Mouse (Mus musculus) hindbrain, embryonic 14.5 days (tissue): Measurements from ENCODE around the gene H2-Ob. TPM values are rescaled to one million over a fixed set of nuclear protein-coding genes. Genes with fewer than 3 reads are reported as not detected.
A peak's percentile ranks its signal among the peaks of the same experiment; 100 is the strongest.

Experiments
- ATAC-seq: fragments of 200-750 bp; cut with Nextera tagmentation; 2 replicates; pipeline ENCODE4 v1.8.0; 2017; ENCODE audit warnings: moderate number of reproducible peaks, mild to moderate bottlenecking, moderate TSS enrichment, moderate library complexity; ENCODE audit not compliant: low FRiP score
- DNase-seq: peaks from one replicate; pipeline ENCODE4 v3.0.0-alpha.2; 2015; ENCODE audit warnings: low spot score
- H3K27ac ChIP-seq: fragments of 300-500 bp; sonication (generic); 2 replicates; pipeline ENCODE4 v1.5.1; 2014; ENCODE audit warnings: mild to moderate bottlenecking, moderate library complexity
- H3K27me3 ChIP-seq: fragments of 300-500 bp; sonication (generic); 2 replicates; pipeline ENCODE4 v1.6.1; 2014; ENCODE audit warnings: mild to moderate bottlenecking, low read length, mixed read lengths; ENCODE audit not compliant: control insufficient read depth, insufficient read depth
- H3K36me3 ChIP-seq: fragments of 300-500 bp; sonication (generic); replicated peaks from 2 replicates; pipeline ENCODE4 v1.6.1; 2014; ENCODE audit not compliant: control insufficient read depth, insufficient read depth
- H3K4me1 ChIP-seq: fragments of 300-500 bp; sonication (generic); replicated peaks from 2 replicates; pipeline ENCODE4 v1.6.1; 2014; ENCODE audit warnings: antibody characterized with exemption, low read length, mixed read lengths; ENCODE audit not compliant: control insufficient read depth, insufficient read depth
- H3K4me2 ChIP-seq: fragments of 300-500 bp; sonication (generic); replicated peaks from 2 replicates; pipeline ENCODE4 v1.6.1; 2014; ENCODE audit warnings: mild to moderate bottlenecking, moderate library complexity
- H3K4me3 ChIP-seq: fragments of 300-500 bp; sonication (generic); replicated peaks from 2 replicates; pipeline ENCODE4 v1.5.1; 2014; ENCODE audit warnings: mild to moderate bottlenecking, low read length
- H3K9ac ChIP-seq: fragments of 300-500 bp; sonication (generic); 2 replicates; pipeline ENCODE4 v1.6.1; 2014
- H3K9me3 ChIP-seq: fragments of 300-500 bp; sonication (generic); 2 replicates; pipeline ENCODE4 v1.6.1; 2016; ENCODE audit warnings: low read length; ENCODE audit not compliant: control insufficient read depth
- WGBS: fragments of 180-500 bp; shearing (Covaris S2); extraction: QIAGEN DNeasy Blood & Tissue Kit; methylation state at CpG from one replicate; pipeline ENCODE4 v1.1.7; 2014; 5-methylcytosine and 5-hydroxymethylcytosine counted together
- polyA plus RNA-seq: library from polyadenylated mRNA; unstranded; fragments of >200 nt; fragmentation: Nextera tagmentation; extraction: Ambion mirVana; gene quantifications from 2 replicates; pipeline ENCODE4 v1.2.1, GENCODE M21; 2014

H2-Ob gene
- polyA plus RNA-seq, 1 experiment from 2014 or later = not detected

DNA sequence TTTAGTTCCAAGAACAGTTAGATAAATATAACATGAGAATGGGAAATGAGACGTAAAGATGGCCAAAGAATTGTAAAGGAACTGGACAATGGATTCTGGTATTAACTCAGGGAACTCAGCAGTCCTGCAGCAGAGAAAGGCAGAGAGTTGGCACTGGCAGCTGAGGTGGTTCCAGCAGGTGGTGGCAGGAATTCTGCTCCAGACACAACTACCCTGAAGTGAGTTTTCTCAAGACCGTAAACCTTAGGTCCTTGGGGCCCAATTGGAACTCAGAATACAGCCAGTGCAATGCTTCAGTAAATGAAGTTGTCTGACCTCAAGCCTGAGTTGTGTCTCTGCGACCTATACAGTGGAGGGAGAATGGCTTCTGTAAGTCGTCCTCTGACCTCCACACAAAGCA is 55.5 kb downstream of the H2-Ob start:
- DNase-seq = no peak
- no peak overlapping the region for H3K4me3 ChIP-seq
- ATAC-seq = no peak
- H3K36me3 ChIP-seq = no peaks in the 10 kb centered on the region
- WGBS = 68% methylated on average over 4 of the region's 4 CpGs
- no peak overlapping the region for H3K27ac ChIP-seq
- H3K9ac ChIP-seq = no peak overlapping the region
- no peaks in the 10 kb centered on the region for H3K27me3 ChIP-seq
- H3K9me3 ChIP-seq = no peaks in the 10 kb centered on the region
- no peaks in the 10 kb centered on the region; the same call in 1 of the 2 replicates for H3K4me1 ChIP-seq
- H3K4me2 ChIP-seq = no peak overlapping the region

DNA sequence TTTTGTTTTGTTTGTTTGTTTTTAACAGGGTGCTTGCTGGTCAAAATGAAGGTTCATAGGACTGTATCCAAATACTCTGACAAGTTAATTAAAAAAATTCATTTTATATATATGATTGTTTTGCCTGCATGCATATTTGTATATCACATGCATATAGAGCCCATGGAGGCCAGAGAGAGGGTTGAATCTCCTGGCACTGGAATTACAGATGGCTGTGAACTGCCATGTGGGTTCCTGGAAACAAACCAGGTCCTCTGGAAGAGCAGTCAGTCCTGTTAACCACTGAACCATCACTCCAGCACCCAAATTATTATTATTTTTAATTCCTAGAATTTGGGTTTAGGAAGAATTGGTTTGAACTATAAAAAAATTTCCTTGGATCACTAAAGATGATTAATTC is 56.6 kb downstream of the H2-Ob start:
- H3K9me3 ChIP-seq = no peaks in the 10 kb centered on the region
- no peak overlapping the region for H3K4me3 ChIP-seq
- no peak for ATAC-seq

DNA sequence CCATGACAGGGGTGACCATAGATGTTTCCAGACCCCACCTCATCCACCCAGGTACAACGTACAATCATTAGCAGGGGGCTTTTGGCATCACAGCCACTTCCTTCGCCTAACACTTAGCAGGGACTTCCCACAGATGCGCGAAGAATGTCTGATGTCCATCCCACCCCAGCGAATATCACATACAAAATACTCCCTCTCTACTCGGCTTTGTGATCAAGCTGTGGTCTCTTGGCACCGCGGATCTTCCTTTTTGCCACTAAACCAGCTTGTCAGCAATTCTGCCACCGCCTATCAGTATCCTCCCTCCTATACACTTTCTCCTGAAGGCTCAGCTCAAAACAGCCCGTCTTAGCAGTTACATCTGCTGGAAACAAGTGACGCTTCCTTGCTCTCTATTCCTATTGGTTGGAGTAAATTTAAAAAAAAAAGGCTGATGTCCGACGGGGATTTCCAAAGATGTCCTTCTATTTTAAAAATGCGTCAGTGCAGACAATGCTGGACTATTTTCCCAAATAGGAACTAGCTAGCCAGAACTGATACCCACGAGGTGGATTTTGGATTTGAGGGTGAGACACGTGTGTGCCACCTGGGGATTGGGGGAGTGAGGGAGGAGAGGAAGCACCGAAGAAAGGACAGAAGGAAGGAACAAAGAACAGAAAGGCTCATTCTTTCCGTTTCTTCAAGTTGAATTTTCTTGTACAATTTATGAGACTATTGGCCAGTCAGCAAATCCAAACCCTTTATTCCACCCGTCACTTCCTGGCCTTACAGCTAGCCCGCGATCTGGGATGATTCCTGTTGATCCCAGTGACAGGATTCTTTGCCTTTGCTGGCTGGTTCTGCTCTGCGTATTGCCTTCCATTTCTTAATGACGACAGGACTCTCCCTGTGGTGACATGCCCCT is 57.4 kb downstream of the H2-Ob start:
- Histone ChIP-seq H3K27ac (peak overlapping the region; percentile 61), H3K27me3 (no peaks in the 10 kb centered on the region), H3K9me3 (no peaks in the 10 kb centered on the region), H3K36me3 (no peaks in the 10 kb centered on the region), H3K4me3 (peak overlapping the region; percentile 34), H3K4me2 (peak overlapping the region; percentile 49), H3K9ac (peak overlapping the region; percentile 48), H3K4me1 (no peaks in the 10 kb centered on the region; the same call in 1 of the 2 replicates)
- DNase-seq (peak; percentile 96), ATAC-seq (peak; percentile 87)
- 21% methylated on average over 23 of the region's 23 CpGs for WGBS

More for the DNA sequence above, 56.6 kb downstream of the H2-Ob start:
- H3K27ac ChIP-seq = no peak overlapping the region
- no peaks in the 10 kb centered on the region; the same call in 1 of the 2 replicates for H3K4me1 ChIP-seq
- DNase-seq = no peak
- no peaks in the 10 kb centered on the region for H3K36me3 ChIP-seq
- no peaks in the 10 kb centered on the region for H3K27me3 ChIP-seq
- H3K4me2 ChIP-seq = no peak overlapping the region
- no peak overlapping the region for H3K9ac ChIP-seq

DNA sequence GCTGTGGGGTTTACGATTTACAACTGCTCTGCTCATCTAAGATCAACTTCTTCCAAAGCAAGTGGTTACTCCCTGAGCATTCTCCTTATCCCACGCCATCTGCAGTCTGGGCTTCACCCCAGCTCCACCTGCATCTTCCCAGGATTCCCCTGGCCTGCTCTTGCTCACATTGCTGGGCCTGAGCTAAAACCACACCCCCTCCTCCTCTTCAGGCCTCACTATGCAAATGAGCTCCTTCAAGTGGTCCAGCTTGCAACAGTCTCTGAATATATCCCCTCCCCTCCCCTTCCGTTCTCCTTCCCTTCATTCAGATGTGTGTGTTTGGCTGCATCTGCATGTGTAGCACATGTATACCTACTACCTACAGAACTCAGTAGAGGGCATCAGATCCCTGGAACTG is 60.7 kb downstream of the H2-Ob start:
- Histone ChIP-seq H3K4me2 (no peak overlapping the region), H3K9me3 (no peaks in the 10 kb centered on the region), H3K4me3 (no peak overlapping the region), H3K27me3 (no peaks in the 10 kb centered on the region), H3K27ac (no peak overlapping the region), H3K4me1 (no peaks in the 10 kb centered on the region; the same call in 1 of the 2 replicates), H3K36me3 (no peaks in the 10 kb centered on the region), H3K9ac (no peak overlapping the region)
- no peak for ATAC-seq
- 72% methylated on average over 3 of the region's 3 CpGs for WGBS
- no peak for DNase-seq

DNA sequence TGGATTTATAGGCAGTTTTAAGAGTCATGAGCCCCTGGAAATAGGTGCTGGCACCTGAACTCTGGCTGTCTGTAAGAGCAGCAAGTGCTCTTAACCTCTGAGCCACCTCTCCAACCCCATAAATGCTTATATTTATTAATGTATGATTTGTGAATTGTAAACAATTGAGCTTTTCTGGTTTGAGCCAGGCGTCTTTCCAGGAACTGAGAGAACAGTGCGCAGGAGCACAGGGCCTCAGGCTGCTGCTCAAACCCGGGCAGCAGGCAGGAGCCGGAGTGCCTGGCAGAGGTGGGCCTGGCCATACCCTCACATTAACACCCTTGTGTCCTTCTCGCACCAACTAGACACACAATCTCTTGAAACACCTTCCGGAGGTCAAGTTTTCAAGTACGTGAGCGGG is 61.4 kb downstream of the H2-Ob start:
- H3K27me3 ChIP-seq = no peaks in the 10 kb centered on the region
- 91% methylated on average over 8 of the region's 8 CpGs for WGBS
- H3K27ac ChIP-seq = no peak overlapping the region
- no peaks in the 10 kb centered on the region for H3K36me3 ChIP-seq
- H3K4me1 ChIP-seq = no peaks in the 10 kb centered on the region; the same call in 1 of the 2 replicates
- H3K4me2 ChIP-seq = no peak overlapping the region
- H3K9ac ChIP-seq = no peak overlapping the region
- no peaks in the 10 kb centered on the region for H3K9me3 ChIP-seq
- no peak overlapping the region for H3K4me3 ChIP-seq
- no peak for DNase-seq
- no peak for ATAC-seq

DNA sequence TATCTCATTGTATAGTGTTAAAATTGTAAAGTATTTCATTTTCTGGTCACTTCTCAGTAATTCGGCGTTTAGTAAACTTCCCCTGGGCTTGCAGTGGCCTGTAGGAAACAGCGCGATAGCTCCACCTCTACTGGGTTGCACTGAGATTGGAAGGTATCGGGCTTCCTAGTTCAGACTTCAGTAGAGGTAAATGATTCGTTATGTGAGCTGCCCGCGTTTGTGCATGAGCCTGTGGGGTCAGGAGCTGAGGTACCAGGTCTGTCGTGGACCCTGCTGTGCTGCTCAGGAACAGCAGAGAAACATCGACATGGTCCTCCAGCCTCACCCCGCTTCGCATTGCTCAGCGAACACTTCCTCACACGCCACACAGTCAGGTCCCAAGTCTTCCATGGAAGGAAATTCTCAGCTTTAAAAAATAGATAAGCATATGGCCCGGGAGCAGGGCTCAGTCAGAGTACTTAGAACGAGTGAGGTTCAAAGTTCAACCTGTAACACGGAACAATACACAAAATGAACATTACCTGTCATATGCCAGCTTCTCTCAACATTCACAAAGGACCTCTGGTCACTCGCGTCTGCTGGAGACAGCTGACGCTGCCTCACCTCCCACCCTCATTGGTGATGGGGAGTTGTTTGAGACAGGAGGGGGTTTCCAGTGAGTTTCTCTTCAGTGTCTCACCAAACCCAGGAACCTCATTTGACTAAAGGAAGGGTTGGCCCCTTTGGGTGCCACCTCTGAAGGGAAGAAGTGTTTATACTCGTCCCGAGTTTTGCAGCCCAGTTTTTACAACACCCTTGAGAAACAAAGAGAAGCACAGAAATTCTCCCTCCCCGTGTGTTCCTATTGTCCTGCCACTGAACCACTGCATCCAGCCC is 62.2 kb downstream of the H2-Ob start:
- Histone ChIP-seq H3K27ac (no peak overlapping the region), H3K27me3 (no peaks in the 10 kb centered on the region), H3K36me3 (no peaks in the 10 kb centered on the region), H3K9ac (no peak overlapping the region), H3K9me3 (no peaks in the 10 kb centered on the region), H3K4me2 (no peak overlapping the region), H3K4me1 (no peaks in the 10 kb centered on the region; the same call in 1 of the 2 replicates), H3K4me3 (no peak overlapping the region)
- DNase-seq (no peak), ATAC-seq (no peak)
- WGBS = 75% methylated on average over 23 of the region's 23 CpGs

DNA sequence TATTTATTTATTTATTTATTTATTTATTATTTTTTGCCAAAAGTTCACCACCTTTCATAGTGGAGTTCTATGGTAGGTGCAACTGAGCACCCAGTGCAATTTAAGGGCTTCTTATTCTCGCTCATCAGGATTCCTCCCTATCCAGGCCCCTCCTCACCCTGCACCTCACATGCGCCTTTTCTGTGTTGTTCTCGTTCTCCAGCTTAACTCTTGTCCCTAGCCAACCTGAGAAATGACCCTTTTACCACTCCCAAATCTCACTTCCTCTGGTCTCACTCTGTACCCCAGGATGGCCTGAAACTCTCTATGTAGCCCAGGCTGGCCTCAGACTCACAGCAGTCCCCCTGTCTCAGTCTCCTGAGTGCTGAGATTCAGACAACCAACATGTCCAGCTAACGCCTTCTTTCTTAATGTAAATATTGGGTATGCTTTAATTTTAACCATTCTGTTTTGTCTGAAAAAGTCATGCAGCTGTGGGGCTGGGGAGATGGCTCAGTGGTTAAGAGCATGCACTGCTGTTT is 63.0 kb downstream of the H2-Ob start:
- no peaks in the 10 kb centered on the region for H3K9me3 ChIP-seq
- ATAC-seq (no peak), DNase-seq (no peak)
- no peak overlapping the region for H3K9ac ChIP-seq
- no peak overlapping the region for H3K4me2 ChIP-seq
- WGBS = 92% methylated on average over 4 of the region's 4 CpGs
- H3K27ac ChIP-seq = no peak overlapping the region
- H3K27me3 ChIP-seq = no peaks in the 10 kb centered on the region
- H3K4me3 ChIP-seq = no peak overlapping the region
- H3K4me1 ChIP-seq = no peaks in the 10 kb centered on the region; the same call in 1 of the 2 replicates
- H3K36me3 ChIP-seq = no peaks in the 10 kb centered on the region

DNA sequence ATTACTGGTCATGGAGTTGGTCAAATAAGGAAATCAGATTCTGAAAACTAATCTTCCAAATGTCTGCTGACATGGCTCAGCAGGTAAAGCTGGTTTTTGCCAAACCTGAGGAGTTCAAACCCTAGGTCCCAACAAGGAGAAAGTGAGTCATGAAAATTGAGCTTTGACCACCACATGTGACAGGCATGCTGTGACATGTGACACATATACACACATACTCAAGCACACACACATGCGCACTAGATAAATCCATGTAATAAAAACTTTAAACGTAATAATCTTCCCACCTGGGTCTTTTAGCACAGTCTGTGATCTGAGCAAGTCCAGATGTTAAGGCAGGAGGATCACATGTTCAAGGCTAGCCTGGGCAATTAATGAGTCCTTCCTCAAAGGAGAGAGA is 65.1 kb downstream of the H2-Ob start:
- Histone ChIP-seq H3K9me3 (no peaks in the 10 kb centered on the region), H3K27ac (no peak overlapping the region), H3K4me2 (no peak overlapping the region), H3K4me1 (no peaks in the 10 kb centered on the region), H3K27me3 (no peaks in the 10 kb centered on the region), H3K9ac (no peak overlapping the region), H3K36me3 (no peaks in the 10 kb centered on the region), H3K4me3 (no peak overlapping the region)
- ATAC-seq (no peak), DNase-seq (no peak)
- 94% methylated on average over 2 of the region's 2 CpGs for WGBS
